Mouse (Mus musculus) heart, postnatal 0 days (tissue): ENCODE results near the gene Pbx4.

Source experiments
- CTCF ChIP-seq: IDR thresholded peaks from 2 replicates; pipeline ENCODE4 v1.5.1; 2016; ENCODE audit warnings: antibody characterized with exemption, control low read depth, low read depth
- EP300 ChIP-seq: IDR thresholded peaks from 2 replicates; pipeline ENCODE4 v1.6.1; 2016; ENCODE audit warnings: antibody characterized with exemption, low read depth

DNA sequence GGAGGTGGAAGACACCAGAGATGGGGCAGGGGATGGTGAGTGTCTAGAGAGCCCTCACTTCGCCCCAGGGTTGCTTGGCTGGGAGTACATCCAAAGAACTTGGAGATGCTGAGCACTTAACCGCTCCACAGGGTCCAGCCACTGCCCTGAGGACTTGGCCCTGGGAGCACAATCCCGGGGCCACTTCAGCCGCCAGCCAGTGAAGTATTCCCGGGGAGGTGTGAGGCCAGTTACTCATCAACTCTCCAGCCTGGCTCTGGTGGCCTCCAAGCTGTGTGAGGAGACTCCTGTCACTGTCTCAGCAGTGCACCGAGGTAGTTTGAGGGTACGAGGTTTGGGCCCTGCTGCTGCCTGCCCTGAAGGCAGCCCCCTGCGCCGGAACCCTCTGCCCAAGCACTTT, 11.8 kb upstream of the Pbx4 start:
- TF ChIP-seq CTCF (no peak), EP300 (no peak)
